Mouse (Mus musculus) liver, adult (tissue): ENCODE results near the gene Auts2.

Experiments
- GATA4 ChIP-seq: IDR thresholded peaks from 2 replicates; pipeline ENCODE4 v1.6.1; 2014; ENCODE audit warnings: mild to moderate bottlenecking, low read length; ENCODE audit not compliant: insufficient replicate concordance

Auts2 gene

DNA sequence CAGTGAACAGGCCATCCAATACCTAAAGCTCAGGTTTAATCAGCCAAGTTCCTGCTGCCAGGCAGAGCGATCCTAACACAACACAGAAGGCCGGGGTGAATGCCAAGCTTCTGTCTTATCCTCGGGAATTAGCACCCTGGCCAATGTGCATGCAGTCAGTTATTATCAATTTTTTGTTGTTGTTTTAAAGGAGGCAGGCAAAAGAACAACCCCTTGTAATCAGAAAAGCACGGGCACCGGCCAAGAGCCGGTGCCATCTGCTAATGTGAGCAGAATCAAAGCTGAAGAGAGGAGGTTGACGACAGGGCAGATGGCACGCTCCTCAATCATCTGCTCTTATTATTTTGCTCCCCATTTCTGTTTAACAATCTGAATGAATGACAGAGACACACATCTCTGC, 373.1 kb downstream of the Auts2 start:
- no peak for TF ChIP-seq GATA4

DNA sequence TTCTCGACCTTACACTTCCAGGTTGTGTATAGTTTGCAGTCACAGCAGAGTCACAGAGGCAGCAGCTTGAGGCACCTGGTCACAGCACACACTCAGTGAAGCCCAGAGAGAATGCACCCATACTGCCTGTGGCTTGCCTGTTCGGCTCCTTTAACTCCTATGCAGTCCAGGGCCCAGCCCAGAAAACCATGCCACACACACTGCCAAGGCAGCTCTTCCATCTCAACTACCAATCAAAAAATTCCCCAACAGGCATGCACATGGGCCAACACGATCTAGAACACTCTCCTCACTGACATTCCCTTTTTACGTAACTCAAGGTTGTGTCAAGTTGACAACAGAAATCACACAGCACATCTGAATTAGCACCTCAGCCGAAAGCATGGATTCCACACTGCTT, 374.3 kb downstream of the Auts2 start:
- no peak for TF ChIP-seq GATA4

DNA sequence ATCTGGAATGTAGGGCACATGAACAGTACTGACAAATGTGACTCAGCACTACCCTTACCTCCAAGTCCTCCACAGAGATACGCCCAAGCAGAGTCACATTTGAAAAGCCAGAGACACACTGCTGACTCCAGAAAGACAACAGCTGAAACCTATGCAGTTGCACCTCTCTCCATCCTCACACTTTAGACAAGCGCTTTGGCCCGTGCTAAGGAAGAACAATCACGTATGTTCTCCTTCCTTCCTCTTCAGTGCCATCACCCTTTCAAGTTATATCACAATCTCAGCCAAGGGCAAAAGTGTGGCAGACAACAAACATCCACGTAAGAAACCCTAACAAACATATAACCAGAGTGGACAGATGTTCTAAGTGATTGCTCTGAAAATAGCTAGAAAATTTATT, 374.9 kb downstream of the Auts2 start:
- no peak for TF ChIP-seq GATA4

DNA sequence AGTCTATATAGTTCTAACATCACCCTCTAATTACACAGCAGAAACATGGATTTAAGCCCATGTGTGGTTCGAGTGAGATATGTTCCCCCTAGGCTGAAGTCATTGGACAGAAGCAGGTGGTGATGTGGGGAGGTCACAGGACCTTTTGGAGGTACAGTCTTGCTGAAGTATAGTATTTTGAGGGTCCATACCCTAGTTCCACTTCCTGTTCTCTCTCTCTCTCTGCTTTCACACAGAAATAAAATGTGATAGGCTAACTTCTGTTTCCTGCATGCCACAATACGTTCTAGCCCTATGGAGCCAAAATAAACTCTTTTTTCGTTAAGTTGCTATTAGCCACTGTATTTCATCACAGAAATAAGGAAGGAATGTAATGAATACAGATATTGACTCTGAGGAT, 376.6 kb downstream of the Auts2 start:
- no peak for TF ChIP-seq GATA4

DNA sequence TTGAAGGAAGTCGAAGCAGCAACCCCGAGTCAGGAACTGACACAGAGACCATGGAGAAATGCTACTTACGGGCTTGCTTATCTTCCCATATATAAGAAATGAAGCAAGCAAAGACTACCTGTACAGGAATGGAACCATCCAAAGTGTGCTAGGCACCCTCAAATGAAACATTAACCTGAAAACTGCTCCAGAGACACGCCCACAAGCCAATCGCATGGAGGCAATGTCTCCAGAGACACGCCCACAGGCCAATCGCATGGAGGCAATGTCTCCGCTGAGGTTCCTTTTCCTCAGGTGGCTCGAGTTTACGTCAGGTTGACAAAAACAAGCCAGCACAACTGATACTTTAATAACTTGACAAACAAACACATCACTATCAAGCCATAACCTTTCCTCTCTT, 379.2 kb downstream of the Auts2 start:
- no peak for TF ChIP-seq GATA4

DNA sequence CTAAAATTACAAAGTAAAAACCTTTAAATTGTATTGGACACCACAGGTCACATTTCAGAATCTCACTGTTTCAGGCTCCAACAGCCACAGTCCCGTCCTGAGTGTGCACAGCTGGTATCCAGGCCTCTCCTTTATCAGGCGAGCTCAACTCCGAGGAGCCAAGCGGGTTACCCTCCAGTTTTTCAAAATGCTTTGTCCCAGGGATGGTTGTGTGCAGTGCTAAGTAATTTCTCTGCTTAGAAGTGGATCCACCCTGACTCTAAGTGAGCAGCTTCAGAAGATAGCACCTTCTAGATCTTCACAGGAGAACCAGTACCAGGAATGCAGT, 381.0 kb downstream of the Auts2 start:
- no peak for TF ChIP-seq GATA4

DNA sequence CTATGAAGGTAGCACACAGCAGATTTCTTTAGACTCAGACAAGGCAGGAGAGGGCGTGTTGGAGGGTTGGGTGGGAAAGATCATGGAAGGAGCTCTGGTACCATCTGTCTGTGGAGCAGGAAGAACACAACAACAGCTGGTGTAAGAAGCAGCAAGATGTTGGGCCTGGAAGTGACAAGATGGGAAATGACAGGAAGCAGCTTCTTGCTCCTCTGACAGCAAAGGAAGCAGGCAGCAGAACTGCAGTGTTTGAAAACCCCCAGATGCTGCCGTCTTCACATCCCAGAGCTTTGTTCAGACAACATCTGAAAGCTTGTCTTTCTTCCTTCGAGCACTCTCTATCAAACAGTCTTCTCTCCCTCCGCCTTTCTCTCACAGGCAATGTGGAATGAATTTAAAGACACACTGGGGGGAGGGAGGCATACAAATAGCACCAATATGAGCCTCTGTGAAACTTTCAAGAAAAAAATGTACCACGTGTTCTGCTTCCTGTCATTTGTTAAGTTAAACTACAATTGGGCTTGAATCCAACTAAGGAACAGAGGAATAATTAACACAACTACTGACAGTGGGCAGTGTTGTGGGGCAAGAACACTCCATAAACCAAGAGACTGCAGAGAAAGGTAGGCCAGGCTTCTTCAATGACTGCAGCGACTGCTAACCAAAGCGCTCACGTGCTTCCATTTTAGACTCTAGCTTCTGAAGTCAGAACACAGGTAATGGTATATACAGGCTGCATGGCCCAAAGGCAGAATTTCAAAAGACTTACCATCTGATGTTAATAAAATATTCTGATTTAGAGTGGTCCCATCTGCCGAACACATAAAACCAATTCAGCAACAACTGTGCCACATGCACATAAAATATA, 381.6 kb downstream of the Auts2 start:
- no peak for TF ChIP-seq GATA4

DNA sequence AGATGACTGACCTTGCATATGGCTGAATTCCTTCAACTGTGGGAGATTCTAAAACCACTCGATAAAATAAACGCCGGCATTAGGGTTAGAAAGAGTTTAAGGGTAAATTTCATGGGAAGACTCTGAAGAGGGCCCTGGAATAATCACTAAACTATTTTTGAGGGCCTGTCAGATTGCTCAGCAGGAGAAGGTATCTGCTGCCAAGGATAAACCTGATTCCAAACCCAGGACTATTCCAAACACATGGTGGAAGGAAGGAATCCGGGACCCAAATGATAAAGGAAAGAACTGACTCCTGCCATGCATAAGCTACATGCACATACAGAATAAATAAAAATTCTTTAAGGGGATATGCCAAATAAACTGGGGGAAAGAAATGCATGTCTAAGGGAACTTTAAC, 399.0 kb downstream of the Auts2 start:
- TF ChIP-seq GATA4 = no peak

DNA sequence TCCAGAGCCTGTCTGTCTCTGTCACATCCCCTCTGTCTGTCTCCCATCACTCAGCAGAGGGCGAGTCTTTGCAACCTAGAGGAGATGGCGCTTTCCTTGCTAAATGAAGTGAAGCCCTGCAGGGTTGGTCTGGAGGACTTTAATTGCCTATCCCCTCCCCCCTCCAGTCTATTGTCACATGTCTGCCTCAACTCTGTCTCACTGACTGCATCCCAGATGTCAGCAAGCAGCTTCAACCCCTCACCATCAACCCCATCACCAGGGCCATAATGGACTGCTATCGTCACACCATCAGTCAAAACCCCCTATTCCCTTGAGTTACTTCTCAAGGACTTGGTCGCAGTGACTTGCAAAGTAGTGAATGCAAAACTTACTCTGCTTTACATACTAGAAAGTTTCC, 402.3 kb downstream of the Auts2 start:
- TF ChIP-seq GATA4 = no peak

DNA sequence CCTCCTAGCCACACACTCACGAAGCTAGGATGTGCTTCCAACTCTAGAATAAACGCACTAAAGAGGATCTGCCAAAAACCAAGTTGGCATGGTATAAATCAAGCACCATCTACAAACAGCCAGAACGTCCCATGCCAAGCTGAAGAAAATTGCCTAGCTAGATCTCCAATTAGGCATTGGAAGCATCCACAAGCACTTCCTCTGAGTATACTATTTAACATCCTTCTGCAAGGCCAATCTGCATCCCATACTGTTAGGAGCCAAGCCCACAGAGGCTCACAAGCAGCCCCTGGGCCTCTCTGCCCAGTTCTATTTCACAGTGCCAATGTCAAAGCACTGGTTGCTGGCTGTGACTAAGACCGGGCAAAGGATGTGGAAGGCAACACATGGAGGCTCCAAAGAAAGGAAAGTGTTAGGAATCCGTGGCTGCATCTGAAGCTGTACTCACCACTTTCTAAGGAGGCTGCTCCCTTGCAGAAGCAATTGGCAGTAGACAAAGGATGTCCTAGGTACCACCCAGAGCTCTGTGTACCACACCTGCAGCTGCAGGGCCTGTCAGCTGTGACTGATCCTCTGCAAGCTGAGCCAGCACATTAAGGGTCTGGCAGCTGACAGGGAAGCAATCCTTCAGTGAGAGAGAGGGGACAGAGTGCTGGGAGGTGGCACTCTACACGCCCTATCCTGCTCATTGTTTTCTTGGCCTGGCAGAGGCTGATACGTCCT, 407.0 kb downstream of the Auts2 start:
- no peak for TF ChIP-seq GATA4

DNA sequence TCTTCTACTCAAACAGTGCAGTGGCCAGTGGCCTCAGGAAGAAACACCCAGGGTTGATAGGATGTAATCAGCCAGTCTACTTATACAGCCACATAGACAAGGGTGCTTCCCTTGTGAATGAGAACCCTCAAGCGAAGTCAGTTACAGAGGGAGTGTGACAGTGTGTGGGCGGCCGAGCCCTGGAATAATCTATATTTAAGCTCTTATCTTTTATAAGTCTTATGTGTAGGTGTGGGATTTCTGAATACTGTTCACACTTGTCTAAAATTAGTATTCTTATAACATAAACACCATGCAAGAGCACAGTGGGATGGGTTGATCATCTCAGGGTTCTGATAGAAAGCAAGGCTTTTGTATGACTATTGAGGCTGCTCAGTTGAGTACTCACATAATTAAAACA, 411.2 kb downstream of the Auts2 start:
- TF ChIP-seq GATA4 = no peak

DNA sequence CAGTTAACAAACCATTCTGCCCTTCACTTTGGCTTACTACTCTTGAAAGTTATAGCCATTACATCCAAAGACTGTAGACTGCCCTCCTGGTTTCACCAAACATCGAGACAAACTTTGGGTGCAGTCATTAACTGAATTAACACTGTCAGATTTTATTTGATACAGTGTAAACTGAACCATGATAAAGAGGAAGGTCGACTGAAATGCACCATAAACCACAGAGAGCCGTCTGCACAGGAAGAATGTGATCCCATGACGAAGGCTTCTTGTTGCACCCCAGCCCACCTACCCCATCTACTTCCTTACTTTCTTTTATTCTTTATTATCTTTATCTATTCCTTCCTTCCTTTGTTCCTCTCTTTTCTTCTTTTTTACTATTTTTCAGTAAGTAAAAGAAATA, 412.6 kb downstream of the Auts2 start:
- TF ChIP-seq GATA4 = no peak

DNA sequence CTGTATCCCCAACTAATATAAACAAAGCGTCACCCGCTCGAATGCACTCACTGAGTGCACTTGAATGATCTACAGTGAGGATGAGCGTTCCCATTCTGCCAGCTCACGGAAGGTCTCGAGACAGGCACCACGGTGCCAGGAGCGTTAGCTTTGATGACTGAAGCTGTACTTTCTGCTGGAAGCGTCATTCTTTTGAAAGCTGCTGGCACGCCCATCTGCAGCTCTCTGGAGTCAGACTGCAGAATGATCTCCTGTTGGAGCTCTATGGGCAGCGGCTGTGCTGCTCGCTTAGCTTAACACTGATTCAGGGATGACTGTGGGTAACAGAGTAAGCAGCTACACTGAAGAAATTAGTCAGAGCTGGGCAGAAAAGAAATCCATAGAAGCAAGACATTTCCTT, 416.5 kb downstream of the Auts2 start:
- TF ChIP-seq GATA4 = no peak

DNA sequence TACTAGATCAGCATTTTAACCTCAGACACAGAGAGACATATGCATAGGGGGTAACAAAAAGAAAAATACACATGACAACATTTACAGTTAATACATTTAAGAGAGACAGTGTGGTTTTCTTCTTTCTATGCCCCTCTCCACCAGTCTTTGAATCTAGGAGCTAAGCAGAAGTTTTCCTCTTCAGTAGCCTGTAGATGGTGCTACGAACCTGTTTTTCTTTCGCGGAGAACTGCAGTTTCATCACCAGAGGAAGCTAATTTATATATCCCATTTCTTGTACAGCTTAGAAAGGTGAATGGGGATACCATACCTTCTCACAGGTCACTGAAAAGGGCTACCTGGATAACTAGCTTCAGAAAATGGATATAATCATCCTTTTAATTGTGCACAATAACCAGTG, 427.5 kb downstream of the Auts2 start:
- TF ChIP-seq GATA4 = no peak

DNA sequence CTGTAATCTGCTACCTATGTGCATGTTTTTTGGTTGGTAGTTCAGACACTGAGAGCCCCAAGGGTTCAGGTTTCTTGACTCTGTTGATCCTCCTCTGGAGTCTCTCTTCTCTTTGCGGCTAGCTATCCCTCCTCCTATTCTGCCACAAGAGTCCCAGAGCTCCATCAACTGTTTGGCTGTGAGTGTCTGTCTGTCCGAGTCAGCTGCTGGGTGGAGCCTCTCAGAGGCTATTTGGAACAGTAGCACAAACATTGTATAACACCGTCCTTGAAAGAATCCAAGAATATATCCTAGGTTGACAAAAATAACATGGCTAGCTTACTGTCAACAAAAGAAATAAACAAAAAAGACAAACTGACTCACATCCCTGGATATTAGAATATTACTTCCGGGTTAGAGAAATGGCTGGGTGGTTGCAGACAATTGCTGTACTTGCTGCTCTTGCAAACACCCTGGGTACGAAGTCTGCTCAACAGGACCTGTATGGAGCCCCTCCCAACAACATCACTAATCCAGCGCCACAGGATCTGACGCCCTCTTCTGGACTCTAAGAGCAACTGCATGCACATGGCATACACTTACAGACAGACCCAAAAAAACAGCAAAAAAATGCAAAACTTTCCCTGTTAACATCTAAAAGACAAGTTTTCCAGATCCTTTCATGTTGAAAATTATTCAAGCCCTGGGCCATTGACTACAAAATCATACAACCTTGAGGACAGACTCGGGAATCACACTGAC, 428.4 kb downstream of the Auts2 start:
- TF ChIP-seq GATA4 = no peak

DNA sequence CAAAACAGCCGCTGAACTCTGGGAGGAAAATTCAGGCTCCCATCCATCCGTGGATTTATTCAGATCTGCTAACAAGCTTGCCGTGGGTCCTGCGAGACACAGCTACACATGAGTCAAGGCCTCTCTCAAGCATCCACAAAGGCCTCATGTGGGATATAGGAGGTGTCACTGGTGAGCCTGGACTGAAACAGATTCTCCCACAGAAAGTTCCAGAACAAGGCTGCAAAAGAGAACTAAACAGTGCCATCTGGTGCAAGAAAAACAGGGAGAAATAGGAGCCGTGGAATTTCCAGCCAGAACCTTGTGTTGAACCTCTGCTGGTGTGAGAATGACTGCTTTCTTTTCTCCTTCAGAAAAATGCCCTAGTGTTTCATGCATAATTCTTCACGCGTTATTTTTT, 429.7 kb downstream of the Auts2 start:
- no peak for TF ChIP-seq GATA4
